Mouse (Mus musculus): ENCODE data around the gene Fstl5. TPM values are rescaled to one million over a fixed set of nuclear protein-coding genes. Genes with fewer than 3 reads are reported as not detected.

The Fstl5 gene
- polyA plus RNA-seq, 1 experiment from 2014 or later: 11.6 TPM

- Histone ChIP-seq H3K27me3 (ENCODE audit: control insufficient read depth, insufficient read depth, low read length) (no peaks in the 10 kb centered on the region), H3K9ac (ENCODE audit: low read length) (no peak overlapping the region), H3K9me3 (ENCODE audit: control insufficient read depth, low read length) (no peaks in the 10 kb centered on the region), H3K4me1 (ENCODE audit: control insufficient read depth, insufficient read depth, low read length) (no peaks in the 10 kb centered on the region), H3K36me3 (ENCODE audit: control insufficient read depth, insufficient read depth, low read length) (no peaks in the 10 kb centered on the region), H3K4me3 (ENCODE audit: low read depth, low read length) (no peak overlapping the region), H3K27ac (ENCODE audit: low read depth, low read length) (no peak overlapping the region), H3K4me2 (ENCODE audit: low read depth) (no peak overlapping the region)
- DNase-seq (ENCODE audit: low spot score) (no peak), ATAC-seq (ENCODE audit: insufficient read depth, low FRiP score, low TSS enrichment) (no peak)
- 87% methylated on average over 4 of the region's 4 CpGs for WGBS
These were observed 519.1 kb downstream of the Fstl5 start for GRCm38 (mm10) chr3:76593148-76593547.

- Histone ChIP-seq H3K9ac (ENCODE audit: low read length) (no peak overlapping the region), H3K4me1 (ENCODE audit: control insufficient read depth, insufficient read depth, low read length) (no peaks in the 10 kb centered on the region), H3K36me3 (ENCODE audit: control insufficient read depth, insufficient read depth, low read length) (no peaks in the 10 kb centered on the region), H3K27me3 (ENCODE audit: control insufficient read depth, insufficient read depth, low read length) (no peaks in the 10 kb centered on the region), H3K27ac (ENCODE audit: low read depth, low read length) (no peak overlapping the region), H3K4me3 (ENCODE audit: low read depth, low read length) (no peak overlapping the region), H3K9me3 (ENCODE audit: control insufficient read depth, low read length) (no peaks in the 10 kb centered on the region), H3K4me2 (ENCODE audit: low read depth) (no peak overlapping the region)
- 88% methylated on average over 1 of the region's 1 CpGs for WGBS
- DNase-seq (ENCODE audit: low spot score) (no peak), ATAC-seq (ENCODE audit: insufficient read depth, low FRiP score, low TSS enrichment) (no peak)
These were observed 546.0 kb downstream of the Fstl5 start for GRCm38 (mm10) chr3:76620044-76620443.

- H3K27me3 ChIP-seq (ENCODE audit: control insufficient read depth, insufficient read depth, low read length): no peaks in the 10 kb centered on the region
- no peak overlapping the region for H3K27ac ChIP-seq (ENCODE audit: low read depth, low read length)
- H3K4me2 ChIP-seq (ENCODE audit: low read depth): no peak overlapping the region
- DNase-seq (ENCODE audit: low spot score) (no peak), ATAC-seq (ENCODE audit: insufficient read depth, low FRiP score, low TSS enrichment) (no peak)
- no peak overlapping the region for H3K4me3 ChIP-seq (ENCODE audit: low read depth, low read length)
- WGBS: 69% methylated on average over 1 of the region's 1 CpGs
- no peaks in the 10 kb centered on the region for H3K4me1 ChIP-seq (ENCODE audit: control insufficient read depth, insufficient read depth, low read length)
- H3K36me3 ChIP-seq (ENCODE audit: control insufficient read depth, insufficient read depth, low read length): no peaks in the 10 kb centered on the region
- no peaks in the 10 kb centered on the region for H3K9me3 ChIP-seq (ENCODE audit: control insufficient read depth, low read length)
- no peak overlapping the region for H3K9ac ChIP-seq (ENCODE audit: low read length)
These were observed 580.2 kb downstream of the Fstl5 start for GRCm38 (mm10) chr3:76654243-76654642.

- Histone ChIP-seq H3K4me2 (ENCODE audit: low read depth) (no peak overlapping the region), H3K27ac (ENCODE audit: low read depth, low read length) (no peak overlapping the region), H3K4me3 (ENCODE audit: low read depth, low read length) (no peak overlapping the region), H3K4me1 (ENCODE audit: control insufficient read depth, insufficient read depth, low read length) (no peaks in the 10 kb centered on the region), H3K36me3 (ENCODE audit: control insufficient read depth, insufficient read depth, low read length) (no peaks in the 10 kb centered on the region), H3K27me3 (ENCODE audit: control insufficient read depth, insufficient read depth, low read length) (no peaks in the 10 kb centered on the region), H3K9ac (ENCODE audit: low read length) (no peak overlapping the region), H3K9me3 (ENCODE audit: control insufficient read depth, low read length) (no peaks in the 10 kb centered on the region)
- WGBS: 70% methylated on average over 5 of the region's 5 CpGs
- DNase-seq (ENCODE audit: low spot score) (no peak), ATAC-seq (ENCODE audit: insufficient read depth, low FRiP score, low TSS enrichment) (no peak)
These were observed 596.8 kb downstream of the Fstl5 start for GRCm38 (mm10) chr3:76670859-76671258.

GRCm38 (mm10) chr3:76676006-76676405 lies 601.9 kb downstream of the Fstl5 start:
- H3K9me3 ChIP-seq (ENCODE audit: control insufficient read depth, low read length): no peaks in the 10 kb centered on the region
- DNase-seq (ENCODE audit: low spot score) (no peak), ATAC-seq (ENCODE audit: insufficient read depth, low FRiP score, low TSS enrichment) (no peak)
- no peak overlapping the region for H3K4me3 ChIP-seq (ENCODE audit: low read depth, low read length)
- no peaks in the 10 kb centered on the region for H3K36me3 ChIP-seq (ENCODE audit: control insufficient read depth, insufficient read depth, low read length)
- no peak overlapping the region for H3K9ac ChIP-seq (ENCODE audit: low read length)
- no peak overlapping the region for H3K27ac ChIP-seq (ENCODE audit: low read depth, low read length)
- 92% methylated on average over 3 of the region's 3 CpGs for WGBS
- no peaks in the 10 kb centered on the region for H3K4me1 ChIP-seq (ENCODE audit: control insufficient read depth, insufficient read depth, low read length)
- H3K4me2 ChIP-seq (ENCODE audit: low read depth): no peak overlapping the region
- no peaks in the 10 kb centered on the region for H3K27me3 ChIP-seq (ENCODE audit: control insufficient read depth, insufficient read depth, low read length)

GRCm38 (mm10) chr3:76679853-76680545 lies 605.9 kb downstream of the Fstl5 start:
- 78% methylated on average over 5 of the region's 5 CpGs for WGBS
- no peak for DNase-seq (ENCODE audit: low spot score)
- no peaks in the 10 kb centered on the region for H3K27me3 ChIP-seq (ENCODE audit: control insufficient read depth, insufficient read depth, low read length)

GRCm38 (mm10) chr3:76680546-76680883 lies 606.4 kb downstream of the Fstl5 start:
- no peak overlapping the region for H3K9ac ChIP-seq (ENCODE audit: low read length)
- H3K4me2 ChIP-seq (ENCODE audit: low read depth): no peak overlapping the region
- no peaks in the 10 kb centered on the region for H3K9me3 ChIP-seq (ENCODE audit: control insufficient read depth, low read length)
- H3K27ac ChIP-seq (ENCODE audit: low read depth, low read length): no peak overlapping the region
- no peaks in the 10 kb centered on the region for H3K36me3 ChIP-seq (ENCODE audit: control insufficient read depth, insufficient read depth, low read length)
- no peaks in the 10 kb centered on the region for H3K27me3 ChIP-seq (ENCODE audit: control insufficient read depth, insufficient read depth, low read length)
- no peak overlapping the region for H3K4me3 ChIP-seq (ENCODE audit: low read depth, low read length)
- WGBS: 93% methylated on average over 2 of the region's 2 CpGs
- H3K4me1 ChIP-seq (ENCODE audit: control insufficient read depth, insufficient read depth, low read length): no peaks in the 10 kb centered on the region
- DNase-seq (ENCODE audit: low spot score): no peak
- no peak for ATAC-seq (ENCODE audit: insufficient read depth, low FRiP score, low TSS enrichment)

More at GRCm38 (mm10) chr3:76679853-76680545, 605.9 kb downstream of the Fstl5 start:
- Histone ChIP-seq H3K36me3 (ENCODE audit: control insufficient read depth, insufficient read depth, low read length) (no peaks in the 10 kb centered on the region), H3K4me3 (ENCODE audit: low read depth, low read length) (no peak overlapping the region), H3K9ac (ENCODE audit: low read length) (no peak overlapping the region), H3K27ac (ENCODE audit: low read depth, low read length) (no peak overlapping the region), H3K4me1 (ENCODE audit: control insufficient read depth, insufficient read depth, low read length) (no peaks in the 10 kb centered on the region), H3K9me3 (ENCODE audit: control insufficient read depth, low read length) (no peaks in the 10 kb centered on the region), H3K4me2 (ENCODE audit: low read depth) (no peak overlapping the region)
- ATAC-seq (ENCODE audit: insufficient read depth, low FRiP score, low TSS enrichment): no peak

- Histone ChIP-seq H3K4me2 (ENCODE audit: low read depth) (no peak overlapping the region), H3K27ac (ENCODE audit: low read depth, low read length) (no peak overlapping the region), H3K9ac (ENCODE audit: low read length) (no peak overlapping the region), H3K36me3 (ENCODE audit: control insufficient read depth, insufficient read depth, low read length) (no peaks in the 10 kb centered on the region), H3K4me3 (ENCODE audit: low read depth, low read length) (no peak overlapping the region), H3K4me1 (ENCODE audit: control insufficient read depth, insufficient read depth, low read length) (no peaks in the 10 kb centered on the region), H3K27me3 (ENCODE audit: control insufficient read depth, insufficient read depth, low read length) (no peaks in the 10 kb centered on the region), H3K9me3 (ENCODE audit: control insufficient read depth, low read length) (no peaks in the 10 kb centered on the region)
- no peak for ATAC-seq (ENCODE audit: insufficient read depth, low FRiP score, low TSS enrichment)
- WGBS: 69% methylated on average over 1 of the region's 1 CpGs
- DNase-seq (ENCODE audit: low spot score): no peak
These were observed 623.1 kb downstream of the Fstl5 start for GRCm38 (mm10) chr3:76697134-76697629.

GRCm38 (mm10) chr3:76739221-76739620 lies 665.2 kb downstream of the Fstl5 start:
- no peak for ATAC-seq (ENCODE audit: insufficient read depth, low FRiP score, low TSS enrichment)
- Histone ChIP-seq H3K27ac (ENCODE audit: low read depth, low read length) (no peak overlapping the region), H3K9ac (ENCODE audit: low read length) (no peak overlapping the region), H3K4me1 (ENCODE audit: control insufficient read depth, insufficient read depth, low read length) (no peaks in the 10 kb centered on the region), H3K4me3 (ENCODE audit: low read depth, low read length) (no peak overlapping the region), H3K4me2 (ENCODE audit: low read depth) (no peak overlapping the region), H3K9me3 (ENCODE audit: control insufficient read depth, low read length) (no peaks in the 10 kb centered on the region), H3K27me3 (ENCODE audit: control insufficient read depth, insufficient read depth, low read length) (no peaks in the 10 kb centered on the region), H3K36me3 (ENCODE audit: control insufficient read depth, insufficient read depth, low read length) (no peaks in the 10 kb centered on the region)
- no peak for DNase-seq (ENCODE audit: low spot score)
- WGBS: 90% methylated on average over 2 of the region's 2 CpGs
